Mouse (Mus musculus) megakaryocyte-erythroid progenitor cell, adult 5-6 weeks (primary cell): ENCODE data around the gene Nhlrc4. TPM values are rescaled to one million over a fixed set of nuclear protein-coding genes. Genes with fewer than 3 reads are reported as not detected.

ENCODE experiments used
- ATAC-seq: replicated peaks from 2 replicates; pipeline ENCODE4 v1.8.0; 2016; ENCODE audit warnings: mild to moderate bottlenecking, inconsistent platforms; ENCODE audit not compliant: severe bottlenecking, poor library complexity, low FRiP score, low TSS enrichment
- total RNA-seq, 2 experiments: library from RNA; stranded (forward) in 1 of 2; stranded (reverse) in 1 of 2; fragments of 200-1000, 215-1000 nt in 1 of 2; fragments of >200 nt in 1 of 2; fragmentation: Nextera tagmentation in 1 of 2; gene quantifications; 2 replicates each; pipeline ENCODE4 v1.2.3; 2014 to 2017

The Nhlrc4 gene
- total RNA-seq (2014; fragmentation: Nextera tagmentation), result not detected in 2 replicates
- total RNA-seq (2017), result not detected in 2 replicates

DNA sequence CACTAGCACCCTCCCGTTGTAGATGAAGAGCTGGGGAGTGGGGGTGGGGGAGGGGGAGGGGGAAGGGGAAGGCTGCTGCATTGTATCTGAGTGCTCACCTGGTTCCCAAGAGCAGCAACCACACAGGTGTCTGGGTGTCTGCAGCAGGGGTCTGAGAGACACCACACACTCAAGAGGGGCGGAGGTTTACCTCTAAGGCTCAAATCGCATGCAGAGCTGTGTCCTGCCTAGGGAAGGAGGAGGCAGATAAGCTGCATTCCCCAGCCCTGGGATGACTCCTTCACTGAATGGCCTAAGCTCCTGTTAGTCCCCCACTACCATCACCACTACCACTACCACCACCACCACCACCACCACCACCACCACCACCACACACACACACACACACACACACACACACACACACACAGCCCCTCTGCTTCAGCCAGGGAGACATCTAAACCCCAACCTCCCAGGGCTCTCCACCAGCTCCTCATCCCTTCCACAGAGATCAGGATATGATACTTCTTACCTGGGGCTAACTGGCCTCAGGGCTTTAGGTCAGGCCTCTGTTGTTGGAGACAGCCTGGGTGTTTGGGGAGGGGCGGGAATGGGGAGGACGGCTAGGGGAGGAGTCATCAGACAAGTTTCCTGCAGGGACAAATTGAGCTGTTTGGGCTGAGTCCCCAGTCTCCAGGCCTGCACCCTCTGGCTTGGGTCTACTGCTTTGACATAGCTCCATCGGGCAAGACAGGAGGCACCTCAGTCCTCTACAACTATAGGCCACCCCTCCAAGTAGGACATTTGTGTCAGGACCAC is at the start of gene Nhlrc4, which contains the start of gene Pigq:
TSS of gene Nhlrc4 (minus strand) at position 596 of the 798 bp plus-strand sequence.
TSS of gene Pigq (minus strand) at position 571 of the 798 bp plus-strand sequence.
- no peak for ATAC-seq

DNA sequence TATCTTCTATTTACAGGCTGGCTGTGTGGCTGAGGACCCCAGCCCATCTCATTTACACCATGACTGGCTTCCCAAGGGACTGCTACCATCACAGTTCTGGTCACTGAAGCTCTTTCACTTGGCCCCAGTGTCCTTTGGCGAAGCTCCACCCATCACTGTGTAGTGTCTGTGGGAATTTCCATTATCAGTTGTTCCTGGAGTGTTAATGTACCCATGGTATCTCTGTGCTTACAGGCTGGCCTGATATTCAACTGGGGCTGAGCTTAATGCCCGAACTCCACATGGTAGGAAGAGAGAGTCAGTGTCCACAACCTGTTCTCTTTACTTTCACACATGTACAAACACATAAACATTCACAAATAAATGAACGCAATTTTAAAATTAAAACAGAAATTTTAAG is 48.7 kb upstream of the Nhlrc4 start:
- no peak for ATAC-seq

- no peak for ATAC-seq
Measured at GRCm38 (mm10) chr17:25992274-25992673, 47.5 kb upstream of the Nhlrc4 start.

DNA sequence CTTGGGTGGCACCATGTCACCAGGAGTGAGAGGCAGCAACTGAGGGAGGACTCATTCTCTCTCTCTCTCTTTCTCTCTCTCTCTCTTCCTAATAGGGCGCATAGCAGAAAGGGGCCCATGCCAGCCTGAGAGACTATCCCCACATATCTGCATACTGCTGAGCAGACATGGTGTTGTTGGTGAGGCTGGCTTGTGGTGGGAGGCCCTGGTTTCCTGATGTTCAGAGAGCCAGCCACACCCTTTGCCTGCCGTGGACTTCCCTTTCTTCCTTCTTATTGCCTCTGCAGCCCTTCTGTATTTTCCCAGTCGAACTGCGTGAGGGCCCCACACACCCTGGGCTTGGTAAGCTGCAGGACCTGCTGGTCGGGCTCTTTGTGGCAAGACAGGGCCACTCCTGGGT is 45.6 kb upstream of the Nhlrc4 start:
- ATAC-seq, result no peak

GRCm38 (mm10) chr17:25985306-25986294 is 40.8 kb upstream of the Nhlrc4 start, which contains the start of gene Capn15:
Gene Capn15, minus strand, starts transcription at chr17:25985796.
- peak; percentile 91 for ATAC-seq

DNA sequence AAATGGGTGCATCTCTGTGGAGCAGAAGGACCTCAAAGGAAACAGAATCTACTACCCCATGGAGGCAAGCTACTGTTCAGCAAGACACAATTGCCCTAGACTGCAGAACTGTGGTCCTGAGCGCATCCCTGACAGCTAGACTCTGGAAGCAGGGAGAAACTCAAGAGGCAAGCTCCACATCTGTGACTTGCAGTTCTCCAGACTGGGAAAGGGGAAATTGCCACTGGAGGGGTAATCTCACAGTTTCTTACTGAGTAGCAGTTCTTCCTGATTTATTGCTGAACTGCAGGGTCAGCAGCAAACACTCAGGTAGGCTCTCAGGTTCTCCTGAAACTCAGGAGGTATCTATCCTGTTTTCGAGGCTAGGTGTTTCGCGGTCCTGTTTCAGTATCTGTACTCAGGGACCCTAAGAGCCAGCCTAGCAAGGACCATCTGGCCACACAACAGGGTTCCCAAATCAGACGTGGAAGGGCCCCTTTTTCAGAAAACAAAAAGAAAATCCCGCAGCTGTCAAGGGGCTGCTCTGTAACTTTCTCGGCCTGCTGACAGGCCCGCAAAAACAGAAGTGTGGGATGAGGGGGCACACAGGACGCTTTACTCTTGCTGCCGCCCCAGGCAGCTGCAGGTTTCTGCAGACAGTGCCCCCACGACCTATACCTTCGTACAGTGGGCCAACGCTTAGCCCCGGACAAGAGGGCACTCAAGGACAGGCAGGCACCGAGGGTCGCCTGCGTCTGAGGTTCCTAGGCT is 40.0 kb upstream of the Nhlrc4 start:
- ATAC-seq, result no peak

DNA sequence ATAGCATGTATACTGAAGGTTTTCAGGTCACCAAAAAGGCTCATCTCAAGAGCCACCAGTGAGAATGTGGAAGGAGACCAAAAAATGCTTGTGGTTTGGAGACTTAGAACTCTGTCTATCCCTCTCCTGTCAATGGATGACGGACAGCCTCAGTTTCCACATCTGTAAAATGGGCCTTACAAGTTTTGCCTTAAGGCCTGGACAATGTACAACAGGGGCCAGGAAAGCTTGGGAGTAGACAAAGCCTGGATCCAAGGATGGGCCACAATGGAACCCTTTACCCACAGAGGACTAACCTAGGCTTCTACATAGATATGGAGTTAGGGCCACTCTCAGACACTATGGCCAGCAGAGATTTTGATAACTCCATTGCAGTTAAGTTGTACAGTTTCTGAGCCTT is 39.3 kb upstream of the Nhlrc4 start:
- no peak for ATAC-seq

DNA sequence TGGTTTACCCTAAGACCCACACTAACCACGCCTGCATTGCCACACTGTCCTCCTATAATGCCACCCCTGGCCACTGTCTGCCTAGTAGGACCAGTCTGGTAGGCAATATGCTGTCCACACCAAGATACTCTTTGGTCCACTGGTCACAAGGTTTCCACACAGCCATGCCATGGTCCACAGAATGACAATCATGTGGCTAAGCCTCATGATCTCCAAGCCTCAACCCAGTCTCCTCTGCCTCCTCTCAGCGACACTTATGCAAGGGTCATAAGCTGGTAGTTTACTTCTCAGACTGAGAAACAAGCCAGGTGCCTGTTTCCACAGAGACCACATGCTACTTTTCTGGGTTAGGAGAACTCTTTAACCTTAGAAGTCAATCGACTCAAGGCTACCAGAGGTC is 38.2 kb upstream of the Nhlrc4 start:
- ATAC-seq, result no peak

DNA sequence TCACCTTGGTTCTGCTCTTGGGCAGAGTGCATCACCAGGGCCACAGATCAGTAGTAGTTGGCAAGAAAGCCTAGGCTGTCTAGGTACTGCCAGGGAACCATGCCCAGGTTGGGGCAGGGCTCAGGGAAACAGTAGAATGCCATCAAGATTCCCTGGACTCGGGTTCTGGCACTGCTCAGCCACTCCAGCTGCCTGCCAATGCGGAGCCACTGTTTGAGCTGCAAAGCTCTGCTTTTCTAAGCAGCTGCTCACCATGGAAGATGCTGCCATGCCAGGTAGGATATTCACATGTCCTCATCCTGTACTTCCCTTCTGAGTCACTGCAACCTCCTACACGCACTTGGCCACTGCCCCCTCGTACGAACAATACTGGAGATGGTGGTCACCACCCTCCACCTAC is 36.1 kb upstream of the Nhlrc4 start:
- ATAC-seq, result no peak

GRCm38 (mm10) chr17:25979829-25980738 is 35.3 kb upstream of the Nhlrc4 start:
- ATAC-seq, result no peak

DNA sequence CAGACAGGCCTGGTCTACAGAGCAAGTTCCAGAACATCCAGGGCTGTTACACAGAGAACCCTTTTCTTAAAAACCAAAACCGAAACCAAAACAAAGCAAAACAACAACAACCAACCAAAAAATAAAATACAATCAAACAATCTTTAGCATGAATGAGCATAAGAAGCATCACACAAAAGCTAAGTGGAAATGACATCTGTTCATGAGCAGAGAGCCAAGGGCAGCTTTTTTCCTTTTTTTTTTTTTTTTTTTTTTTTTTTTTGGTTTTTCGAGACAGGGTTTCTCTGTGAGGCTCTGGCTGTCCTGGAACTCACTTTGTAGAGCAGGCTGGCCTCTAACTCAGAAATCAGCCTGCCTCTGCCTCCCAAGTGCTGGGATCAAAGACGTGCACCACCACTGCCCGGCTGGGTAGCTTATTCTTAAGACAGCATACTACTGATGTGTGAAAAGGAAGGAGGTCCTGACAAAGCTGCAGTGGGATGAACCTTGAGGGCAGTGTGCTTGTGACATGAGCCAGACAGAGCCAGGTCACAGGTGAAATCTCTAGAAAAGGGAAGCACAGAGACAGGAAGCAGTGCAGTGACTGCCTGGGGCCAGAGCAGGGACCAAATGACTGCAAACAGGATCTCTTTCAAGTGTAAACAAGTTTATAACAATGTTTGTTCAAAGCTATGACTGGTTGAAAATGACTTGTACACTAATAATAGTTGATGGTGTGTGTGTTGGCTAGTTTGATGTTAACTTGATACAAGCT is 26.4 kb upstream of the Nhlrc4 start:
- ATAC-seq, result no peak

- no peak for ATAC-seq
Measured at GRCm38 (mm10) chr17:25970448-25970847, 25.7 kb upstream of the Nhlrc4 start.

- ATAC-seq, result no peak
Measured at GRCm38 (mm10) chr17:25968176-25968575, 23.4 kb upstream of the Nhlrc4 start.

- no peak for ATAC-seq
Measured at GRCm38 (mm10) chr17:25967652-25968051, 22.9 kb upstream of the Nhlrc4 start.

- ATAC-seq, result no peak
Measured at GRCm38 (mm10) chr17:25964271-25964670, 19.5 kb upstream of the Nhlrc4 start.

DNA sequence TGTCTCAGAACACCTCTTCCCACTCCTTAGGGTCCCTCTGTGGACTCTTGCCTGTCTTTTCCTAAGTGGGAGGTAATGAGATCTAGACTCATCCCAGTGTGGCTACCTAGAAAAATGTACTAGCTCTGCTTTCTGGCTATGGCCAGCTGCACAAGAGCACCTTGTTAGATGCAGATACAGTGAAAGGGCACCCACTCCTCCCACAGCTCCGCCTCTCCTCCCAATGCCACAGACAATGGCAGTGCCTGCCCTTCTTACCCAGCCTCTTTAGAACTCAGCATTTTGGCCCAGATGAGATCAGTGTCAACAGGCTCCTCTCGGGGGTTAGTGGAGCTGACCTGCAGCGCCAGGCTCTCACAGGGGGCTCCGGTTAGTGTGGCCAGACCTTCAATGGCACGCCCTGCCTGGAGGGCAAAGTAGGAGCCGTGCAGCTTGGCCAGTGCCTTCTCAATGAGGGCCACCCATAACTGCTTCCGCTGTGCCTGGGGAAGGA is 17.7 kb upstream of the Nhlrc4 start:
- no peak for ATAC-seq

- ATAC-seq, result peak; percentile 86
Measured at GRCm38 (mm10) chr17:25961566-25961965, 16.8 kb upstream of the Nhlrc4 start.
